9 mouse cellular contexts compared by ENCODE assay signal in genomic region chr10:75439211-75439811, GRCm38 (mm10). TPM values are rescaled to one million over a fixed set of nuclear protein-coding genes. Genes with fewer than 3 reads are reported as not detected.
DNase-seq lines count a peak whose midpoint lies in the region; ATAC-seq and TF ChIP-seq lines count a peak whose summit lies in the region.
"Had no signal": no experiment of that assay in that cellular context is flagged by ENCODE, and none has a peak within 500 bp of the region (broad histone marks: within the 10 kb centered on the region; RNA-seq: fewer than 3 reads in every experiment).

No protein-coding gene starts in this region.

- peak; percentile 87 to 88 for TF ChIP-seq CTCF in CH12.LX (conservative IDR thresholded peaks at IDR 0.05 in 1 of 2, IDR thresholded peaks at IDR 0.05 in 1 of 2; ENCODE audit: low read depth in 2 of 2, low read length in 2 of 2)

- no peak for ATAC-seq in heart, embryonic 16.5 days (replicated peaks; ENCODE audit: extremely low read depth, insufficient read depth, low FRiP score)
- ATAC-seq in midbrain, embryonic 15.5 days (replicated peaks), result peak; percentile 34; the same call in 1 of the 2 replicates

- H3K9ac ChIP-seq in CH12.LX (ENCODE audit: insufficient read depth, low read depth), result no peak overlapping the region
- H3K9ac ChIP-seq in heart, embryonic 16.5 days (ENCODE audit: low read length), result no peak overlapping the region
- H3K9ac ChIP-seq in midbrain, embryonic 15.5 days, result no peak overlapping the region
- H3K9ac ChIP-seq: liver, embryonic 13.5 days had no signal

- peak; percentile 48 for DNase-seq in gastrocnemius, postnatal 10 days
- DNase-seq in gastrocnemius, postnatal 4 days (ENCODE audit: low spot score in 2 of 2), result no peak
- DNase-seq in CH12.LX (ENCODE audit: extremely low read depth), result no peak
- DNase-seq in cerebellum, postnatal 14 days, result peak; percentile 74 to 80
- DNase-seq in layer of hippocampus, postnatal 25 days (ENCODE audit: extremely low spot score in 1 of 2, low spot score in 1 of 2), result peak; percentile 46 to 68
- peak; percentile 68 for DNase-seq in thymus, postnatal 4 days
- DNase-seq: liver, embryonic 13.5 days had no signal

- no peak overlapping the region for H3K27ac ChIP-seq in CH12.LX (ENCODE audit: insufficient read depth, low read depth)
- 0 out of 2 replicates have a peak overlapping the region, but pooled peaks have one; percentile 15 for H3K27ac ChIP-seq in heart, embryonic 16.5 days (ENCODE audit: low read length)
- no peak overlapping the region for H3K27ac ChIP-seq in midbrain, embryonic 15.5 days
- H3K27ac ChIP-seq: liver, embryonic 13.5 days had no signal

- H3K4me1 ChIP-seq in CH12.LX (ENCODE audit: control insufficient read depth in 1 of 2, insufficient read depth in 2 of 2), result peaks cover 10 to 30% of the 10 kb centered on the region in 2 experiments; a peak in 3 of 4 replicates
- peaks cover 15% of the 10 kb centered on the region for H3K4me1 ChIP-seq in heart, embryonic 16.5 days (ENCODE audit: control insufficient read depth, insufficient read depth, low read length)
- H3K4me1 ChIP-seq in midbrain, embryonic 15.5 days, result peaks cover 9% of the 10 kb centered on the region

- H3K79me2 ChIP-seq in CH12.LX (replicated peaks; ENCODE audit: control insufficient read depth, extremely low read depth, insufficient read depth, poor library complexity, severe bottlenecking), result no peaks in the 10 kb centered on the region

- TF ChIP-seq EP300 in CH12.LX (IDR thresholded peaks at IDR 0.05; ENCODE audit: low read length), result no peak

- dilution Hi-C loops in CH12.LX (cut with MboI; ENCODE audit: extremely low pct_ligation_motif_present, extremely low pct_unique_long_range_greater_than_20kb, low sequenced_read_pairs), result no loop called here

- no peak overlapping the region for H3K4me2 ChIP-seq in CH12.LX (ENCODE audit: insufficient read depth, low read depth, poor library complexity, severe bottlenecking)
- H3K4me2 ChIP-seq in heart, embryonic 16.5 days (ENCODE audit: low read depth, low read length), result no peak overlapping the region
- no peak overlapping the region for H3K4me2 ChIP-seq in midbrain, embryonic 15.5 days
- H3K4me2 ChIP-seq: liver, embryonic 13.5 days had no signal

- in situ Hi-C loops in CH12.LX (cut with MboI; ENCODE audit: low pct_ligation_motif_present, low pct_unique_long_range_greater_than_20kb, low sequenced_read_pairs), result loop anchor here (5.0 kb wide), 2 partner anchors 177 to 257 kb away; no protein-coding TSS in a partner anchor

- H3K4me3 ChIP-seq in CH12.LX (replicated peaks in 1 of 3; ENCODE audit: low read depth in 2 of 3, low read length in 2 of 3, poor library complexity in 1 of 3), result no peak overlapping the region
- no peak overlapping the region for H3K4me3 ChIP-seq in heart, embryonic 16.5 days (ENCODE audit: low read length)
- H3K4me3 ChIP-seq in midbrain, embryonic 15.5 days, result no peak overlapping the region
- H3K4me3 ChIP-seq: liver, embryonic 13.5 days had no signal

- TF ChIP-seq POLR2A in CH12.LX (IDR thresholded peaks at IDR 0.05; ENCODE audit: low read depth, low read length), result no peak

- WGBS in heart, embryonic 16.5 days, result 39% methylated on average over 7 of the region's 7 CpGs
- WGBS in midbrain, embryonic 15.5 days, result 45% methylated on average over 7 of the region's 7 CpGs

- H3K36me3 ChIP-seq in CH12.LX (replicated peaks in 1 of 2; ENCODE audit: control insufficient read depth in 1 of 2, insufficient read depth in 1 of 2, low read length in 1 of 2), result no peaks in the 10 kb centered on the region
- no peaks in the 10 kb centered on the region for H3K36me3 ChIP-seq in heart, embryonic 16.5 days (ENCODE audit: control insufficient read depth, insufficient read depth)
- no peaks in the 10 kb centered on the region for H3K36me3 ChIP-seq in midbrain, embryonic 15.5 days (replicated peaks)
- H3K36me3 ChIP-seq: liver, embryonic 13.5 days had no signal

- TF ChIP-seq RAD21 in CH12.LX (IDR thresholded peaks at IDR 0.05; ENCODE audit: low read depth, low read length), result peak; percentile 89

- no peaks in the 10 kb centered on the region for H3K27me3 ChIP-seq in CH12.LX (replicated peaks)
- H3K27me3 ChIP-seq in heart, embryonic 16.5 days (ENCODE audit: control insufficient read depth, insufficient read depth, low read length), result no peaks in the 10 kb centered on the region
- H3K27me3 ChIP-seq in midbrain, embryonic 15.5 days (replicated peaks), result no peaks in the 10 kb centered on the region
- H3K27me3 ChIP-seq: liver, embryonic 13.5 days had no signal

- H3K9me3 ChIP-seq in CH12.LX (replicated peaks; ENCODE audit: low read length), result no peaks in the 10 kb centered on the region
- H3K9me3 ChIP-seq in heart, embryonic 16.5 days (replicated peaks; ENCODE audit: control insufficient read depth, low read length), result no peaks in the 10 kb centered on the region
- no peaks in the 10 kb centered on the region for H3K9me3 ChIP-seq in midbrain, embryonic 15.5 days
- H3K9me3 ChIP-seq: liver, embryonic 13.5 days had no signal

TF ChIP-seq in CH12.LX, 34 proteins besides CTCF, POLR2A, EP300 and RAD21:
- TF ChIP-seq UBTF (IDR thresholded peaks at IDR 0.05; ENCODE audit: low read depth, low read length) (no peak), BHLHE40 (IDR thresholded peaks at IDR 0.05; ENCODE audit: low read depth, low read length) (0 out of 2 replicates have a peak, but pooled peaks have one; percentile 9), SIN3A (IDR thresholded peaks at IDR 0.05; ENCODE audit: low read length) (no peak), ZC3H11A (IDR thresholded peaks at IDR 0.05; ENCODE audit: low read depth, low read length) (peak; percentile 35; the same call in 1 of the 2 replicates), POLR2AphosphoS2 (IDR thresholded peaks at IDR 0.05; ENCODE audit: low read depth, low read length) (no peak), ZKSCAN1 (IDR thresholded peaks at IDR 0.05; ENCODE audit: borderline replicate concordance, low read depth, low read length) (no peak), GABPA (IDR thresholded peaks at IDR 0.05; ENCODE audit: insufficient replicate concordance, low read depth, low read length) (no peak), MXI1 (IDR thresholded peaks at IDR 0.05; ENCODE audit: low read depth, low read length) (no peak), HCFC1 (IDR thresholded peaks at IDR 0.05; ENCODE audit: low read depth, low read length) (no peak; the same call in 1 of the 2 replicates), ZMIZ1 (IDR thresholded peaks at IDR 0.05; ENCODE audit: low read depth, low read length) (no peak), ETS1 (conservative IDR thresholded peaks at IDR 0.05; ENCODE audit: low read depth, low read length) (no peak), KAT2A (IDR thresholded peaks at IDR 0.05; ENCODE audit: insufficient replicate concordance, low read length) (no peak), JUN (IDR thresholded peaks at IDR 0.05; ENCODE audit: insufficient read depth, low read depth, low read length) (no peak), CHD1 (IDR thresholded peaks at IDR 0.05; ENCODE audit: low read depth, low read length) (no peak), JUND (conservative IDR thresholded peaks at IDR 0.05; ENCODE audit: low read depth, low read length) (0 out of 2 replicates have a peak, but pooled peaks have one; percentile 48), RCOR1 (conservative IDR thresholded peaks at IDR 0.05; ENCODE audit: low read depth, low read length) (no peak), CHD2 (IDR thresholded peaks at IDR 0.05; ENCODE audit: low read length) (no peak), USF1 (IDR thresholded peaks at IDR 0.05; ENCODE audit: low read depth, low read length) (no peak), TCF12 (IDR thresholded peaks at IDR 0.05; ENCODE audit: low read depth, low read length) (no peak), PAX5 (IDR thresholded peaks at IDR 0.05; ENCODE audit: low read length) (no peak), NELFE (IDR thresholded peaks at IDR 0.05; ENCODE audit: low read depth, low read length) (no peak), MAX (IDR thresholded peaks at IDR 0.05; ENCODE audit: low read length) (peak; percentile 43; the same call in 1 of the 2 replicates), ZNF384 (IDR thresholded peaks at IDR 0.05; ENCODE audit: low read depth, low read length) (no peak), MEF2A (IDR thresholded peaks at IDR 0.05; ENCODE audit: borderline replicate concordance, low read depth, low read length) (0 out of 2 replicates have a peak, but pooled peaks have one; percentile 31), IRF4 (IDR thresholded peaks at IDR 0.05; ENCODE audit: low read depth, low read length) (0 out of 2 replicates have a peak, but pooled peaks have one; percentile 26), E2F4 (IDR thresholded peaks at IDR 0.05; ENCODE audit: insufficient replicate concordance, low read depth, low read length) (no peak), MAFK (IDR thresholded peaks at IDR 0.05; ENCODE audit: insufficient replicate concordance, low read length) (0 out of 2 replicates have a peak, but pooled peaks have one; percentile 18), SMC3 (IDR thresholded peaks at IDR 0.05; ENCODE audit: low read depth, low read length) (peak; percentile 83), ELF1 (IDR thresholded peaks at IDR 0.05; ENCODE audit: low read depth, low read length) (no peak), NRF1 (IDR thresholded peaks at IDR 0.05; ENCODE audit: low read depth, low read length) (0 out of 2 replicates have a peak, but pooled peaks have one; percentile 16), MYC (IDR thresholded peaks at IDR 0.05; ENCODE audit: low read depth, low read length) (0 out of 2 replicates have a peak, but pooled peaks have one; percentile 41), USF2 (conservative IDR thresholded peaks at IDR 0.05; ENCODE audit: low read depth, low read length) (no peak), TBP (conservative IDR thresholded peaks at IDR 0.05; ENCODE audit: low read depth, low read length) (no peak), MAZ (IDR thresholded peaks at IDR 0.05; ENCODE audit: low read depth, low read length) (no peak)

RNA-seq across cellular contexts. Expression of gene Upb1, which starts 38.4 kb away (rescaled TPM):
- under 1 TPM; 0.20 to 0.21 TPM for total RNA-seq in gastrocnemius, postnatal 10 days (2021)
- total RNA-seq in gastrocnemius, postnatal 4 days (2021), result under 1 TPM; 0.29 to 0.39 TPM
- total RNA-seq in CH12.LX (2012; rRNA removed) (2.0 and 2.8 TPM in 2 replicates), CH12.LX (2014; rRNA removed) (1.3 and 1.9 TPM in 2 replicates)
- 1.6 and 1.7 TPM in 2 replicates for polyA plus RNA-seq in CH12.LX (2012; ENCODE audit: insufficient read length, low read depth)
- polyA plus RNA-seq in heart, embryonic 16.5 days (2015; fragmentation: Nextera tagmentation; extraction: Ambion mirVana), result 0.87 and 0.91 TPM in 2 replicates
- under 1 TPM; 0.10 to 0.54 TPM for total RNA-seq in layer of hippocampus, postnatal 25 days (2021)
- 0.28 and 0.51 TPM in 2 replicates for polyA plus RNA-seq in midbrain, embryonic 15.5 days (2015; fragmentation: Nextera tagmentation; extraction: Ambion mirVana)

Comparison
In these comparisons a context has a peak if more than half of its experiments do, and no peak if none do; other contexts are left out.
1. DNase-seq: peak in gastrocnemius, postnatal 10 days (single experiment), cerebellum, postnatal 14 days (2 of 2), layer of hippocampus, postnatal 25 days (2 of 2) and thymus, postnatal 4 days (single experiment); none in gastrocnemius, postnatal 4 days (0 of 2) and CH12.LX (single experiment).